Mouse (Mus musculus) MEL (cell line): Measurements from ENCODE around the gene Trim56. TPM values are rescaled to one million over a fixed set of nuclear protein-coding genes. Genes with fewer than 3 reads are reported as not detected.
A peak's percentile ranks its signal among the peaks of the same experiment; 100 is the strongest.

Source experiments
- DNase-seq: peaks from one replicate; pipeline ENCODE4 v3.0.0; 2011; ENCODE audit warnings: low read depth, low spot score
- H3K27ac ChIP-seq: 2 replicates; pipeline ENCODE4 v1.5.1; 2012; ENCODE audit warnings: low read depth, mild to moderate bottlenecking, control low read depth, low read length, moderate library complexity; ENCODE audit not compliant: control insufficient read depth
- H3K27me3 ChIP-seq, 2 experiments: fragments of 150-350 bp in 1 of 2; sonication (generic) in 1 of 2; 2 replicates each; pipeline ENCODE4 v1.6.1; 2012; ENCODE audit warnings: low read length in 2 of 2, mild to moderate bottlenecking in 2 of 2, improper control_type of control experiment in 1 of 2, moderate library complexity in 1 of 2; ENCODE audit not compliant: insufficient read depth in 2 of 2, control insufficient read depth in 1 of 2
- H3K36me3 ChIP-seq, 2 experiments: 2 replicates each; pipeline ENCODE4 v1.6.1; 2012 to 2014; ENCODE audit warnings: low read length in 2 of 2, improper control_type of control experiment in 1 of 2, inconsistent platforms in 1 of 2, mild to moderate bottlenecking in 1 of 2; ENCODE audit not compliant: insufficient read depth in 2 of 2, control insufficient read depth in 1 of 2
- H3K4me1 ChIP-seq, 2 experiments: fragments of 150-350 bp in 1 of 2; sonication (generic) in 1 of 2; 2 replicates each; pipeline ENCODE4 v1.6.1; 2012; ENCODE audit warnings: low read length in 2 of 2, improper control_type of control experiment in 1 of 2, mild to moderate bottlenecking in 1 of 2; ENCODE audit not compliant: insufficient read depth in 2 of 2, control insufficient read depth in 1 of 2
- H3K4me3 ChIP-seq, 2 experiments: fragments of 150-350 bp in 1 of 2; sonication (generic) in 1 of 2; 2 replicates each; pipeline ENCODE4 v1.5.1; 2012; ENCODE audit warnings: low read depth in 2 of 2, low read length in 2 of 2, mild to moderate bottlenecking in 2 of 2, moderate library complexity in 2 of 2, control low read depth in 1 of 2, improper control_type of control experiment in 1 of 2; ENCODE audit not compliant: control insufficient read depth in 1 of 2, insufficient read depth in 1 of 2
- H3K79me2 ChIP-seq: 2 replicates; pipeline ENCODE4 v1.6.1; 2012; ENCODE audit warnings: mild to moderate bottlenecking, low read length, moderate library complexity; ENCODE audit not compliant: control insufficient read depth, poor library complexity, insufficient read depth
- H3K9ac ChIP-seq: 2 replicates; pipeline ENCODE4 v1.6.1; 2012; ENCODE audit warnings: low read depth, mild to moderate bottlenecking, control low read depth, low read length, moderate library complexity; ENCODE audit not compliant: control insufficient read depth, poor library complexity, severe bottlenecking
- H3K9me3 ChIP-seq: fragments of 150-350 bp; sonication (generic); replicated peaks from 2 replicates; pipeline ENCODE4 v1.6.1; 2012; ENCODE audit warnings: mild to moderate bottlenecking, low read length, improper control_type of control experiment, moderate library complexity; ENCODE audit not compliant: insufficient read depth
- BHLHE40 ChIP-seq: IDR thresholded peaks from 2 replicates; pipeline ENCODE4 v1.6.1; 2012; ENCODE audit warnings: low read depth, mild to moderate bottlenecking, inconsistent platforms, low read length, improper control_type of control experiment, borderline replicate concordance
- ELF1 ChIP-seq: IDR thresholded peaks from 2 replicates; pipeline ENCODE4 v1.6.1; 2014; ENCODE audit warnings: low read depth, mild to moderate bottlenecking, inconsistent platforms, low read length, improper control_type of control experiment, moderate library complexity
- EP300 ChIP-seq, 2 experiments: IDR thresholded peaks; 2 replicates each; pipeline ENCODE4 v1.6.1; 2011; ENCODE audit warnings: improper control_type of control experiment in 2 of 2, low read length in 2 of 2, low read depth in 1 of 2, mild to moderate bottlenecking in 1 of 2
- ETS1 ChIP-seq: IDR thresholded peaks from 2 replicates; pipeline ENCODE4 v1.6.1; 2012; ENCODE audit warnings: low read depth, mild to moderate bottlenecking, inconsistent platforms, low read length, improper control_type of control experiment, moderate library complexity
- GABPA ChIP-seq: IDR thresholded peaks from 2 replicates; pipeline ENCODE4 v1.6.1; 2012; ENCODE audit warnings: low read depth, mild to moderate bottlenecking, inconsistent platforms, low read length, improper control_type of control experiment, moderate library complexity
- GATA1 ChIP-seq: IDR thresholded peaks from 2 replicates; pipeline ENCODE4 v1.6.1; 2011; ENCODE audit warnings: low read depth, low read length, improper control_type of control experiment
- HCFC1 ChIP-seq: IDR thresholded peaks from 2 replicates; pipeline ENCODE4 v1.6.1; 2012; ENCODE audit warnings: low read depth, mild to moderate bottlenecking, inconsistent platforms, low read length, improper control_type of control experiment, moderate library complexity
- JUND ChIP-seq: IDR thresholded peaks from 2 replicates; pipeline ENCODE4 v1.6.1; 2011; ENCODE audit warnings: low read depth, mild to moderate bottlenecking, improper control_type of control experiment, low read length
- MAX ChIP-seq: IDR thresholded peaks from 2 replicates; pipeline ENCODE4 v1.6.1; 2011; ENCODE audit warnings: low read length, improper control_type of control experiment
- MYB ChIP-seq: IDR thresholded peaks from 2 replicates; pipeline ENCODE4 v1.6.1; 2011; ENCODE audit warnings: mild to moderate bottlenecking, low read depth, low read length, improper control_type of control experiment
- NELFE ChIP-seq: IDR thresholded peaks from 2 replicates; pipeline ENCODE4 v1.6.1; 2011; ENCODE audit warnings: low read depth, low read length, improper control_type of control experiment
- NRF1 ChIP-seq: IDR thresholded peaks from 2 replicates; pipeline ENCODE4 v1.6.1; 2014; ENCODE audit warnings: low read depth, mild to moderate bottlenecking, inconsistent platforms, low read length, improper control_type of control experiment, moderate library complexity; ENCODE audit not compliant: poor library complexity, insufficient read depth, severe bottlenecking
- POLR2A ChIP-seq, 2 experiments: IDR thresholded peaks; 2 replicates each; pipeline ENCODE4 v1.6.1; 2011 to 2012; ENCODE audit warnings: low read length in 2 of 2, mild to moderate bottlenecking in 2 of 2, control low read depth in 1 of 2, improper control_type of control experiment in 1 of 2, low read depth in 1 of 2, moderate library complexity in 1 of 2; ENCODE audit not compliant: control insufficient read depth in 1 of 2, insufficient read depth in 1 of 2, poor library complexity in 1 of 2
- RAD21 ChIP-seq: IDR thresholded peaks from 2 replicates; pipeline ENCODE4 v1.6.1; 2011; ENCODE audit warnings: mild to moderate bottlenecking, low read depth, low read length, improper control_type of control experiment
- RCOR1 ChIP-seq: IDR thresholded peaks from 2 replicates; pipeline ENCODE4 v1.6.1; 2012; ENCODE audit warnings: low read depth, mild to moderate bottlenecking, inconsistent platforms, low read length, improper control_type of control experiment
- SMC3 ChIP-seq: IDR thresholded peaks from 2 replicates; pipeline ENCODE4 v1.6.1; 2011; ENCODE audit warnings: low read depth, low read length, improper control_type of control experiment
- TAL1 ChIP-seq: IDR thresholded peaks from 2 replicates; pipeline ENCODE4 v1.6.1; 2012; ENCODE audit warnings: mild to moderate bottlenecking, inconsistent platforms, low read length, moderate library complexity, mixed read lengths
- TCF12 ChIP-seq: IDR thresholded peaks from 2 replicates; pipeline ENCODE4 v1.6.1; 2014; ENCODE audit warnings: low read depth, mild to moderate bottlenecking, inconsistent platforms, low read length, improper control_type of control experiment, moderate library complexity
- ZMIZ1 ChIP-seq: IDR thresholded peaks from 2 replicates; pipeline ENCODE4 v1.6.1; 2012; ENCODE audit warnings: low read depth, mild to moderate bottlenecking, inconsistent platforms, low read length, improper control_type of control experiment, moderate library complexity
- polyA plus RNA-seq, 2 experiments: library from polyadenylated mRNA; stranded (reverse) in 1 of 2; unstranded in 1 of 2; fragments of >175 nt in 1 of 2; fragments of >200 nt in 1 of 2; gene quantifications; 2 replicates each; pipeline versions ENCODE4 v1.2.1 to v1.2.4; 2012; ENCODE audit warnings: low replicate concordance in 2 of 2, low read depth in 1 of 2; ENCODE audit not compliant: insufficient read length in 2 of 2, insufficient read depth in 1 of 2, missing spikeins in 1 of 2
- total RNA-seq: library from RNA; depleted of rRNA; stranded (reverse); fragments of 300-350 nt; gene quantifications from 2 replicates; pipeline ENCODE4 v1.2.3, GENCODE M21; 2012

Trim56 gene
- total and polyA plus RNA-seq, 3 experiments = 21.8 to 75.8 (median 22.8) TPM

- peaks cover 10 to 28% of the 10 kb centered on the region in 2 experiments for H3K4me1 ChIP-seq
- H3K9me3 ChIP-seq = no peaks in the 10 kb centered on the region
- DNase-seq = no peak
- H3K79me2 ChIP-seq = no peaks in the 10 kb centered on the region
- H3K27me3 ChIP-seq = no peaks in the 10 kb centered on the region
- no peak overlapping the region for H3K4me3 ChIP-seq
- peaks cover 0 to 13% of the 10 kb centered on the region in 2 experiments; a peak in 2 of 4 replicates for H3K36me3 ChIP-seq
- H3K9ac ChIP-seq = no peak overlapping the region
- TF ChIP-seq NELFE (no peak), SMC3 (no peak), GABPA (no peak), EP300 (IDR thresholded peaks at IDR 0.05; ENCODE audit: low read depth in 1 of 2, low read length in 2 of 2) (no peak), ELF1 (no peak), HCFC1 (no peak), BHLHE40 (no peak), GATA1 (no peak), ZMIZ1 (no peak), MYB (no peak), RAD21 (no peak), JUND (no peak), MAX (no peak)
- no peak overlapping the region for H3K27ac ChIP-seq
Measured at GRCm38 (mm10) chr5:137087410-137087809, 28.6 kb downstream of the Trim56 start.

- no peak overlapping the region for H3K4me3 ChIP-seq
- H3K36me3 ChIP-seq = peaks cover 0 to 13% of the 10 kb centered on the region in 2 experiments; a peak in 2 of 4 replicates
- no peaks in the 10 kb centered on the region for H3K9me3 ChIP-seq
Measured at GRCm38 (mm10) chr5:137085731-137086130, 30.3 kb downstream of the Trim56 start.

More at GRCm38 (mm10) chr5:137085731-137086130, 30.3 kb downstream of the Trim56 start:
- no peak for TF ChIP-seq RAD21
- no peak for TF ChIP-seq TAL1
- no peak for TF ChIP-seq POLR2A (IDR thresholded peaks at IDR 0.05; ENCODE audit: control insufficient read depth in 1 of 2, insufficient read depth in 1 of 2, low read depth in 1 of 2, low read length in 2 of 2, poor library complexity in 1 of 2)
- TF ChIP-seq RCOR1 = no peak
- no peak for TF ChIP-seq ELF1
- TF ChIP-seq ETS1 = no peak
- TF ChIP-seq GABPA = no peak
- TF ChIP-seq MYB = no peak
- TF ChIP-seq NELFE = no peak
- no peak for TF ChIP-seq NRF1
- no peak for TF ChIP-seq TCF12
- peak overlapping the region; percentile 74 for H3K27ac ChIP-seq
- H3K9ac ChIP-seq = peak overlapping the region; percentile 10
- no peak for DNase-seq
- H3K4me1 ChIP-seq = peaks cover 10 to 20% of the 10 kb centered on the region in 2 experiments
- no peaks in the 10 kb centered on the region for H3K27me3 ChIP-seq
- no peaks in the 10 kb centered on the region for H3K79me2 ChIP-seq
